Mouse (Mus musculus): ENCODE measurements around the gene RPS10-NUDT3. TPM values are rescaled to one million over a fixed set of nuclear protein-coding genes. Genes with fewer than 3 reads are reported as not detected.
"Not testable (repeated sequence)": the region's sequence is repeated elsewhere in the genome, so short reads cannot be mapped to it uniquely, and the experiment has no call there.

The RPS10-NUDT3 gene
- polyA plus RNA-seq, 1 experiment: not detected

DNA sequence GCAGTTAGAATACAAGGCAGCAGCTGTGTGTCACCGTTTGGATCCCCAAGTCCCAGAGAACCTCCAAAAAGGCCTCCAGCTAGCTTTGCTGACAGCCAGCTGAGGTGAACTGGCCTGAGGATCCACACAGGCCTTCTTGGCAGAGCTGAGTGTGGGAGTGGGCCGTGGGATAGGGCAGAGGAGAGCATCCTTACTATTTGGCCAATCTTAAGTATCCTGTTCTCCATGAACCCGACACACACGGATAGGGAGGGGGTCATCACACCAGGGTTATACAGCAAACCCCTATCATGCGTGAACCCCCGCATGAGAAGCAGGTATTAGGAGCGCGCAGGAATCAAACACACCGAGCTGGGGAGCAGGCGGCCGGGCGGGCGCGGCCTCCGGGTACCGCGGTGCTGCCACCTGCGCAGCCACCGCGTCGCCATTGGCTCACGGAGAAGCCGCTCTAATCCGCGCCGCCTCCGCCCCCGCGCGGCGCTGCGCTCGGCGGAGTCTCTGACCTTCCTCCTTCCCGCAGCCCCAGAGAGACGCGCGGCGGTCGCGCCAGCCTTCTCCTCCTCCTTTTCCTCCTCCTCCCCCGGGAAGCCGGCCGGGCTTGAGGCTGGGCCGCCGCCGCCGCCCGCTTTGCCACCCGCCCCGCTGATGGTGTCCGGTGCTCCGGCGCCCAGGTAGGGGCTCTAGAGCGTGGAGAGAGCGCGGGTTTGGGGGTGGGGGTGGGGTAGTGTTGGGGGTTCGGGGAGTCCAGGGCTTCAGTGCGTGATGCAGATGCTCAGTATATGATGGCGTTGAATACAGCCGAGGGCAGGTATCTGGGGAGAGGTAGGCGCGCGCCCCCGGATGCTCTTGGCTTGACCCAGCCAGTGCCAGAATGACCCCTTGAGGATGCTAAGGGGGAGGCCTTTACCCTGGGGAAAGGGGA, 20.3 kb upstream of the RPS10-NUDT3 start, which contains the start of gene Pacsin1:
Gene Pacsin1 (plus strand): TSS at position 421 of the 922 bp plus-strand sequence.
- TF ChIP-seq CTCF (IDR thresholded peaks at IDR 0.05; ENCODE audit: borderline replicate concordance, extremely low read depth, insufficient read depth, insufficient read length) (no peak), POLR2A (IDR thresholded peaks at IDR 0.05; ENCODE audit: borderline replicate concordance, extremely low read depth, insufficient read depth, insufficient read length, poor library complexity, severe bottlenecking) (0 out of 2 replicates have a peak, but pooled peaks have one; percentile 16)
- DNase-seq (ENCODE audit: low read depth): peak; percentile 81

GRCm38 (mm10) chr17:27653253-27653959, 18.4 kb upstream of the RPS10-NUDT3 start:
- TF ChIP-seq CTCF (IDR thresholded peaks at IDR 0.05; ENCODE audit: borderline replicate concordance, extremely low read depth, insufficient read depth, insufficient read length) (no peak), POLR2A (IDR thresholded peaks at IDR 0.05; ENCODE audit: borderline replicate concordance, extremely low read depth, insufficient read depth, insufficient read length, poor library complexity, severe bottlenecking) (no peak)

DNA sequence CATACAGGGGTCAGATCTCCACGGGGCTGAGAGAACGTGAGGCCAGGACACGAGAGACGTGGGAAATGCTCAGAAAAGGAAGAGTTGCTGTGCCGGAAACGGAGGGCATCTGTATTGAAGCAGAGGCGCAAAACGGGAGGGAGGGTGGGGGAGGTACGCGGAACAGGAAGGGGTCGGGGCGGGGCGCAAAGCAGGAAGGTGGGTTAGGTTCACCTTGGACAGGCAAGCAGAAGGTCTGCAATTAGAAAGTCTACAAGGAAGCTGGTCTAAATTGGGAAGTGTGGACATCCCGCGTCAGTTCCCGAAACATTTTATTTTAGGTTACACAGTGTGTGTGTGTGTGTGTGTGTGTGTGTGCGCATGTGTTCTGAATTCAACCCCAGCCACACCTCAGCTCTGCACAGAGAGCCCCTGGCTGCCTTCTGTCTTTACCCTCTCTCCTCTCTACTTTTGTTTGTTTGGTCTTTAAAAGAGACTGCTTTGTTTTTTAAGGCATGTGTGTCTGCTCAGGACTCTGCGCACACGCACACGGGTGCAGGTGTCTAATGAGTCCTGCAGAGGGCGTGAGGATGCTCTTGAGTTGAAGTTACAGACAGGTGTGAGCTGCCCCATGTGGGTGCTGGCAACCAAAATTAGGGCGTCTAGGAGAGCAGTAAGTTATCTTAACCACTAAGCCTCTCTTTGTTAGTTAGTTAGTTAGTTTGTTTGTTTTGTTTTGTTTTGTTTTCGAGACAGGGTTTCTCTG, 17.2 kb upstream of the RPS10-NUDT3 start:
- no peak for DNase-seq (ENCODE audit: low read depth)
- TF ChIP-seq CTCF (IDR thresholded peaks at IDR 0.05; ENCODE audit: borderline replicate concordance, extremely low read depth, insufficient read depth, insufficient read length): no peak
- no peak for TF ChIP-seq POLR2A (IDR thresholded peaks at IDR 0.05; ENCODE audit: borderline replicate concordance, extremely low read depth, insufficient read depth, insufficient read length, poor library complexity, severe bottlenecking)

More at GRCm38 (mm10) chr17:27653253-27653959, 18.4 kb upstream of the RPS10-NUDT3 start:
- no peak for DNase-seq (ENCODE audit: low read depth)

GRCm38 (mm10) chr17:27650586-27650985, 15.6 kb upstream of the RPS10-NUDT3 start:
- DNase-seq (ENCODE audit: low read depth): no peak
- no peak for TF ChIP-seq CTCF (IDR thresholded peaks at IDR 0.05; ENCODE audit: borderline replicate concordance, extremely low read depth, insufficient read depth, insufficient read length)
- TF ChIP-seq POLR2A (IDR thresholded peaks at IDR 0.05; ENCODE audit: borderline replicate concordance, extremely low read depth, insufficient read depth, insufficient read length, poor library complexity, severe bottlenecking): no peak

GRCm38 (mm10) chr17:27650160-27650559, 15.1 kb upstream of the RPS10-NUDT3 start:
- peak; percentile 69 for DNase-seq (ENCODE audit: low read depth)
- TF ChIP-seq CTCF (IDR thresholded peaks at IDR 0.05; ENCODE audit: borderline replicate concordance, extremely low read depth, insufficient read depth, insufficient read length) (peak; percentile 81), POLR2A (IDR thresholded peaks at IDR 0.05; ENCODE audit: borderline replicate concordance, extremely low read depth, insufficient read depth, insufficient read length, poor library complexity, severe bottlenecking) (no peak)

DNA sequence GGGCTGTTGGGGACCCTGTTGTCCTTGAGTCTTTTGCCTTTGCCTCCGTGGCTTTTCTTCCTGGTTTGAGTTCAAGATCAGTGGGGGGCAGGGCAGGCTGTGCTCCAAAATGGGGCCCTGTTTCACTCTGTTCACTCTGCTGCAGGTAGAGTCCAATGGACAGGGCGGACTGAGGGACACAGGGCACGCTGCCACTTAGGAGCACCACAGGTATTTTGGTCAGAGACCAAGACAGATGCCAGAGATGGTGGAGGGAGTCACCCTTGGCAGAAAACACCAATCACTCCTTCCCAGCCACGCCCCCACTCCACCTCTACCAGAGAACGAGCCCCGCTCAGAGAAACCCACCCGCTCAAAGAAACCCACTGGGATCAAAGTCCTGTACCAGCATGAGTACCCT, 10.8 kb upstream of the RPS10-NUDT3 start:
- TF ChIP-seq CTCF (IDR thresholded peaks at IDR 0.05; ENCODE audit: borderline replicate concordance, extremely low read depth, insufficient read depth, insufficient read length) (no peak), POLR2A (IDR thresholded peaks at IDR 0.05; ENCODE audit: borderline replicate concordance, extremely low read depth, insufficient read depth, insufficient read length, poor library complexity, severe bottlenecking) (no peak)
- no peak for DNase-seq (ENCODE audit: low read depth)

GRCm38 (mm10) chr17:27644572-27644971, 9.6 kb upstream of the RPS10-NUDT3 start:
- no peak for TF ChIP-seq POLR2A (IDR thresholded peaks at IDR 0.05; ENCODE audit: borderline replicate concordance, extremely low read depth, insufficient read depth, insufficient read length, poor library complexity, severe bottlenecking)
- TF ChIP-seq CTCF (IDR thresholded peaks at IDR 0.05; ENCODE audit: borderline replicate concordance, extremely low read depth, insufficient read depth, insufficient read length): peak; percentile 21; the same call in 1 of the 2 replicates
- no peak for DNase-seq (ENCODE audit: low read depth)

DNA sequence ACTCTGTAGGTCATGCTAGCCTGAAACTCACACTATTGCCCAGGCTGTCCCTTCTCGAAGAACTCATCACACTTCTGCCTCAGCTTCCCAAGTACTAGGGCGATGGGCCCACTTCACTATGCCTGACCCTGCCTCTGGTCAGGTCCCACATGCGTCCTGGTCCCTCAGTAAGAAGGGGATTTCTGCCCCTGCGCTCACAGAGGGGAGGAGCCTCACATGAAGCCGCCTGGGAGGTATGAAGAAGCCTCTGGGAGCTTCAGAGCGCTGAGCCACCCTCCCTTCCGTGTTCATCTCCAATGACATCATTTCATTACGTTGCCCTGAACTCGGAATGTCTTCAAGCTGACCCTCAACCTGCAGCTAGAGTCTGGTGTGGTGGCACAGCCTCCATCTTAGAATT, 8.7 kb upstream of the RPS10-NUDT3 start:
- TF ChIP-seq POLR2A (IDR thresholded peaks at IDR 0.05; ENCODE audit: borderline replicate concordance, extremely low read depth, insufficient read depth, insufficient read length, poor library complexity, severe bottlenecking) (no peak), CTCF (IDR thresholded peaks at IDR 0.05; ENCODE audit: borderline replicate concordance, extremely low read depth, insufficient read depth, insufficient read length) (no peak)
- no peak for DNase-seq (ENCODE audit: low read depth)

DNA sequence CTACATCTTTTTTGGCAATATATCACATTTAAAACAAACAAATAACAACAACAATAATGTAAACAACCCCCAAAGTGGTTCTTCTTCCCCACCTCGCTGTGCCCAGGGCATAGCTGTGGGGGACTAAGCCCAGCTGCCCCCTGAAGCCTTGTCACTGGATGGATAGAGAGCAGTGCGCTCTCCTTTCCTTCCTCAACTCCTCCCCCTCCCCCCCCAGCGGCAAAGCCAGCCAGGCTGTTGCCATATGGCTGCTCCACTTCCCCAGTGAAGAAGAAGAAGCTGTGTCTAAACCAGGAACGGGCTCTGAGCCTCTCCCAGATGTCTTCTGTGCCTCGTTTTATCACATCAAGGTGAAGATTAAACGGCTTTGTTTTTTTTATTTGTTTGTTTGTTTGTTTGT, 8.1 kb upstream of the RPS10-NUDT3 start:
- TF ChIP-seq CTCF (IDR thresholded peaks at IDR 0.05; ENCODE audit: borderline replicate concordance, extremely low read depth, insufficient read depth, insufficient read length): no peak
- TF ChIP-seq POLR2A (IDR thresholded peaks at IDR 0.05; ENCODE audit: borderline replicate concordance, extremely low read depth, insufficient read depth, insufficient read length, poor library complexity, severe bottlenecking): no peak
- peak; percentile 80 for DNase-seq (ENCODE audit: low read depth)

- TF ChIP-seq CTCF (IDR thresholded peaks at IDR 0.05; ENCODE audit: borderline replicate concordance, extremely low read depth, insufficient read depth, insufficient read length) (no peak), POLR2A (IDR thresholded peaks at IDR 0.05; ENCODE audit: borderline replicate concordance, extremely low read depth, insufficient read depth, insufficient read length, poor library complexity, severe bottlenecking) (no peak)
- peak; percentile 93 for DNase-seq (ENCODE audit: low read depth)
These were observed 7.6 kb upstream of the RPS10-NUDT3 start for GRCm38 (mm10) chr17:27642491-27643062.

- not testable (repeated sequence) for DNase-seq (ENCODE audit: low read depth)
These were observed 4.8 kb upstream of the RPS10-NUDT3 start for GRCm38 (mm10) chr17:27639851-27640250.
